In genomic region chr1:144262008-144262407, GRCm38 (mm10) we compare ENCODE assay signal across 19 mouse cellular contexts. TPM values are rescaled to one million over a fixed set of nuclear protein-coding genes. Genes with fewer than 3 reads are reported as not detected.
"Had no signal": no experiment of that assay in that cellular context is flagged by ENCODE, and none has a peak within 500 bp of the region (broad histone marks: within the 10 kb centered on the region; RNA-seq: fewer than 3 reads in every experiment).

No protein-coding gene starts in this region.

- H3K9me3 ChIP-seq: neural tube, embryonic 13.5 days; neural tube, embryonic 15.5 days; stomach, embryonic 15.5 days had no signal

- H3K4me1 ChIP-seq: neural tube, embryonic 13.5 days; neural tube, embryonic 15.5 days; stomach, embryonic 15.5 days had no signal

- H3K36me3 ChIP-seq: neural tube, embryonic 13.5 days; neural tube, embryonic 15.5 days; stomach, embryonic 15.5 days had no signal

- H3K4me3 ChIP-seq: neural tube, embryonic 13.5 days; neural tube, embryonic 15.5 days; stomach, embryonic 15.5 days had no signal

- DNase-seq: retina, postnatal 1 day; right cerebral cortex, adult 18-20 months; right cerebral cortex, postnatal 14 days; right cerebral cortex, postnatal 25 days; right cerebral cortex, postnatal 4 days; spleen, adult 18-20 months; thymus, adult 18-20 months; thymus, adult 2 months; thymus, postnatal 14 days; thymus, postnatal 25 days; thymus, postnatal 36 days; thymus, postnatal 4 days had no signal

- H3K27ac ChIP-seq: neural tube, embryonic 13.5 days; neural tube, embryonic 15.5 days; stomach, embryonic 15.5 days; stomach, postnatal 0 days had no signal

- H3K27me3 ChIP-seq: neural tube, embryonic 13.5 days; neural tube, embryonic 15.5 days; stomach, embryonic 15.5 days had no signal

- H3K9ac ChIP-seq: neural tube, embryonic 13.5 days; neural tube, embryonic 15.5 days; stomach, embryonic 15.5 days had no signal

RNA-seq across cellular contexts. Expression of gene Rgs1, which starts 13.0 kb away (rescaled TPM):
- polyA plus RNA-seq: neural tube, embryonic 13.5 days; neural tube, embryonic 14.5 days; neural tube, embryonic 15.5 days; stomach, embryonic 14.5 days; testis, adult 2 months had no signal
